ENCODE assay signal across 28 mouse cellular contexts in the genomic region with DNA sequence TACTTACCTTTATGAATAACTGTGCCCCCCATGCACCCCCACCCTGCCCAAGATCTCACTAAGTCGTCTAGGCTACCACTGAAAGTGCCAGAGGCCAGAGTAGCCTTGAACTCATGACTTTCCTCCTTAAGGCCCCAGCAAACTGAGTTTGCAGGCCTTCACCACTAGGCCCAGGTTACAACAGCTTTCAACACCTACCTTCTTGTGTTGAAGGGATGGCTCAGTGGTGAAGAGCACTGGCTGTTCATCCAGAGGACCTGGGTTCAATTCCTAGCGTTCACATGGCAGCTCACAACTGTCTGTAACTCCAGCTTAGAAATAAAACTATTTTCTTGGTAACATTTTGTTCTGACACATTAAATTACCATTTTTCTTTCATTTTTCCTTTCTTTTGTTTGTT. TPM values are rescaled to one million over a fixed set of nuclear protein-coding genes. Genes with fewer than 3 reads are reported as not detected.
DNase-seq lines count a peak whose midpoint lies in the region; ATAC-seq and TF ChIP-seq lines count a peak whose summit lies in the region.
"Had no signal": no experiment of that assay in that cellular context is flagged by ENCODE, and none has a peak within 500 bp of the region (broad histone marks: within the 10 kb centered on the region; RNA-seq: fewer than 3 reads in every experiment).

No protein-coding gene starts in this region.

- in situ Hi-C loops in CH12.LX (cut with MboI; ENCODE audit: low pct_ligation_motif_present, low pct_unique_long_range_greater_than_20kb, low sequenced_read_pairs) = no loop called here

- H3K9me3 ChIP-seq in heart, embryonic 10.5 days = no peaks in the 10 kb centered on the region
- H3K9me3 ChIP-seq in intestine, postnatal 0 days (ENCODE audit: control insufficient read depth) = no peaks in the 10 kb centered on the region
- H3K9me3 ChIP-seq in intestine, embryonic 15.5 days = no peaks in the 10 kb centered on the region
- H3K9me3 ChIP-seq in CH12.LX (replicated peaks; ENCODE audit: low read length) = no peaks in the 10 kb centered on the region
- H3K9me3 ChIP-seq: embryonic facial prominence, embryonic 13.5 days; embryonic facial prominence, embryonic 15.5 days; forebrain, embryonic 10.5 days; forebrain, embryonic 12.5 days had no signal

- ATAC-seq in intestine, postnatal 0 days = no peak
- no peak for ATAC-seq in intestine, embryonic 15.5 days
- ATAC-seq: CD4-positive, CD25-positive, alpha-beta regulatory T cell, adult 4 months; forebrain, embryonic 14.5 days; forebrain, embryonic 16.5 days; Patski had no signal

- TF ChIP-seq RAD21 in CH12.LX (IDR thresholded peaks at IDR 0.05; ENCODE audit: low read depth, low read length) = no peak

- H3K9ac ChIP-seq in intestine, postnatal 0 days (ENCODE audit: low read depth, low read length) = no peak overlapping the region
- no peak overlapping the region for H3K9ac ChIP-seq in intestine, embryonic 15.5 days
- H3K9ac ChIP-seq in CH12.LX (ENCODE audit: insufficient read depth, low read depth) = no peak overlapping the region
- H3K9ac ChIP-seq: embryonic facial prominence, embryonic 13.5 days; embryonic facial prominence, embryonic 15.5 days; forebrain, embryonic 12.5 days had no signal

- no peak overlapping the region for H3K4me3 ChIP-seq in heart, embryonic 10.5 days
- no peak overlapping the region for H3K4me3 ChIP-seq in intestine, postnatal 0 days (ENCODE audit: low read depth, low read length)
- H3K4me3 ChIP-seq in intestine, embryonic 15.5 days (replicated peaks) = no peak overlapping the region
- H3K4me3 ChIP-seq in CH12.LX (replicated peaks in 1 of 3; ENCODE audit: low read depth in 2 of 3, low read length in 2 of 3, poor library complexity in 1 of 3) = no peak overlapping the region
- H3K4me3 ChIP-seq: embryonic facial prominence, embryonic 13.5 days; embryonic facial prominence, embryonic 15.5 days; erythroblast, embryonic 14.5 days; forebrain, embryonic 10.5 days; forebrain, embryonic 12.5 days had no signal

- no peak for TF ChIP-seq EP300 in CH12.LX (IDR thresholded peaks at IDR 0.05; ENCODE audit: low read length)

- TF ChIP-seq POLR2A in CH12.LX (IDR thresholded peaks at IDR 0.05; ENCODE audit: low read depth, low read length) = no peak

- 0 out of 2 replicates have a peak, but pooled peaks have one; percentile 2 for TF ChIP-seq CTCF in intestine, postnatal 0 days (IDR thresholded peaks at IDR 0.05; ENCODE audit: low read depth)
- TF ChIP-seq CTCF in CH12.LX (conservative IDR thresholded peaks at IDR 0.05 in 1 of 2, IDR thresholded peaks at IDR 0.05 in 1 of 2; ENCODE audit: low read depth in 2 of 2, low read length in 2 of 2) = no peak

- no peaks in the 10 kb centered on the region for H3K27me3 ChIP-seq in heart, embryonic 10.5 days (ENCODE audit: insufficient read depth, poor library complexity, severe bottlenecking)
- H3K27me3 ChIP-seq in intestine, postnatal 0 days (replicated peaks; ENCODE audit: control insufficient read depth, insufficient read depth, low read length) = no peaks in the 10 kb centered on the region
- H3K27me3 ChIP-seq in intestine, embryonic 15.5 days (replicated peaks) = no peaks in the 10 kb centered on the region
- H3K27me3 ChIP-seq in CH12.LX (replicated peaks) = no peaks in the 10 kb centered on the region
- H3K27me3 ChIP-seq: embryonic facial prominence, embryonic 13.5 days; embryonic facial prominence, embryonic 15.5 days; forebrain, embryonic 12.5 days had no signal

- DNase-seq in heart, adult 11 months = peak; percentile 49
- no peak for DNase-seq in heart, embryonic 10.5 days (ENCODE audit: low spot score)
- peak; percentile 32 for DNase-seq in testis, postnatal 10 days (ENCODE audit: low spot score)
- DNase-seq in testis, postnatal 14 days (ENCODE audit: low spot score) = no peak
- DNase-seq in CH12.LX (ENCODE audit: extremely low read depth) = no peak
- DNase-seq in T-cell, adult 2 months (ENCODE audit: low spot score) = no peak
- DNase-seq: adrenal gland, adult 2 months; adrenal gland, postnatal 10 days; adrenal gland, postnatal 25 days; B cell, adult 2 months; cerebellum, adult 11 months; cerebellum, adult 18-20 months; cerebellum, adult 8-10 months; cerebellum, postnatal 14 days; cerebellum, postnatal 36 days; embryo, embryonic 11 days had no signal

- H3K79me2 ChIP-seq in CH12.LX (replicated peaks; ENCODE audit: control insufficient read depth, extremely low read depth, insufficient read depth, poor library complexity, severe bottlenecking) = no peaks in the 10 kb centered on the region

- H3K4me2 ChIP-seq in intestine, postnatal 0 days (replicated peaks; ENCODE audit: low read depth) = no peak overlapping the region
- no peak overlapping the region for H3K4me2 ChIP-seq in intestine, embryonic 15.5 days (replicated peaks)
- no peak overlapping the region for H3K4me2 ChIP-seq in CH12.LX (ENCODE audit: insufficient read depth, low read depth, poor library complexity, severe bottlenecking)
- H3K4me2 ChIP-seq: embryonic facial prominence, embryonic 13.5 days; embryonic facial prominence, embryonic 15.5 days; forebrain, embryonic 12.5 days had no signal

- dilution Hi-C loops in CH12.LX (cut with MboI; ENCODE audit: extremely low pct_ligation_motif_present, extremely low pct_unique_long_range_greater_than_20kb, low sequenced_read_pairs) = no loop called here

- H3K36me3 ChIP-seq in heart, embryonic 10.5 days = peaks cover 2% of the 10 kb centered on the region; the same call in 1 of the 2 replicates
- 0 out of 2 replicates have a peak, but pooled peaks cover 5% of the 10 kb centered on the region for H3K36me3 ChIP-seq in intestine, postnatal 0 days (ENCODE audit: control insufficient read depth, insufficient read depth)
- H3K36me3 ChIP-seq in intestine, embryonic 15.5 days = no peaks in the 10 kb centered on the region
- peaks cover 3 to 29% of the 10 kb centered on the region in 2 experiments for H3K36me3 ChIP-seq in CH12.LX (replicated peaks in 1 of 2; ENCODE audit: control insufficient read depth in 1 of 2, insufficient read depth in 1 of 2, low read length in 1 of 2)

- H3K27ac ChIP-seq in heart, embryonic 10.5 days = no peak overlapping the region
- no peak overlapping the region for H3K27ac ChIP-seq in intestine, postnatal 0 days (ENCODE audit: low read depth, low read length)
- no peak overlapping the region for H3K27ac ChIP-seq in intestine, embryonic 15.5 days
- no peak overlapping the region for H3K27ac ChIP-seq in CH12.LX (ENCODE audit: insufficient read depth, low read depth)
- H3K27ac ChIP-seq: embryonic facial prominence, embryonic 13.5 days; embryonic facial prominence, embryonic 15.5 days; forebrain, embryonic 10.5 days; forebrain, embryonic 12.5 days had no signal

- 65% methylated on average over 2 of the region's 2 CpGs for WGBS in heart, embryonic 10.5 days
- WGBS in intestine, postnatal 0 days = 62% methylated on average over 2 of the region's 2 CpGs
- 71% methylated on average over 2 of the region's 2 CpGs for WGBS in intestine, embryonic 15.5 days

- no peaks in the 10 kb centered on the region for H3K4me1 ChIP-seq in heart, embryonic 10.5 days
- H3K4me1 ChIP-seq in intestine, postnatal 0 days (replicated peaks; ENCODE audit: control insufficient read depth, insufficient read depth, low read length) = 0 out of 2 replicates have a peak, but pooled peaks cover under 1% of the 10 kb centered on the region
- 0 out of 2 replicates have a peak, but pooled peaks cover 4% of the 10 kb centered on the region for H3K4me1 ChIP-seq in intestine, embryonic 15.5 days (replicated peaks)
- H3K4me1 ChIP-seq in CH12.LX (ENCODE audit: control insufficient read depth in 1 of 2, insufficient read depth in 2 of 2) = peaks cover 8 to 22% of the 10 kb centered on the region in 2 experiments
- H3K4me1 ChIP-seq: embryonic facial prominence, embryonic 13.5 days; embryonic facial prominence, embryonic 15.5 days; forebrain, embryonic 10.5 days; forebrain, embryonic 12.5 days had no signal

RNA-seq across cellular contexts. Expression of gene Gpr35, which starts 3.0 kb away (rescaled TPM):
- 0.20 and 0.28 TPM in 2 replicates for polyA plus RNA-seq in heart, embryonic 10.5 days (2016; fragmentation: Nextera tagmentation; extraction: Ambion mirVana)
- polyA plus RNA-seq in intestine, postnatal 0 days (2015; fragmentation: Nextera tagmentation; extraction: Ambion mirVana) = 4.7 and 4.8 TPM in 2 replicates
- polyA plus RNA-seq in intestine, embryonic 15.5 days (2015; fragmentation: Nextera tagmentation; extraction: Ambion mirVana) = 8.9 and 9.1 TPM in 2 replicates
- total RNA-seq in CH12.LX (2012; rRNA removed) = 0.21 and 0.42 TPM in 2 replicates
- total RNA-seq in CH12.LX (2014; rRNA removed) = 0.43 and 0.44 TPM in 2 replicates
- 1.7 and 2.0 TPM in 2 replicates for polyA plus RNA-seq in CH12.LX (2012; ENCODE audit: insufficient read length, low read depth)
- polyA plus RNA-seq: Patski had no signal

RNA-seq across cellular contexts. Expression of gene Capn10, which starts 19.5 kb away (rescaled TPM):
- 19.4 and 25.4 TPM in 2 replicates for polyA plus RNA-seq in heart, embryonic 10.5 days (2016; fragmentation: Nextera tagmentation; extraction: Ambion mirVana)
- polyA plus RNA-seq in intestine, postnatal 0 days (2015; fragmentation: Nextera tagmentation; extraction: Ambion mirVana) = 31.6 and 34.4 TPM in 2 replicates
- polyA plus RNA-seq in intestine, embryonic 15.5 days (2015; fragmentation: Nextera tagmentation; extraction: Ambion mirVana) = 28.2 and 34.4 TPM in 2 replicates
- total RNA-seq in CH12.LX (2012; rRNA removed) (13.2 and 15.9 TPM in 2 replicates), CH12.LX (2014; rRNA removed) (12.9 and 16.1 TPM in 2 replicates)
- 11.6 and 11.9 TPM in 2 replicates for polyA plus RNA-seq in CH12.LX (2012; ENCODE audit: insufficient read length, low read depth)

RNA-seq across cellular contexts. Expression of gene Rnpepl1, which starts 43.1 kb away (rescaled TPM):
- polyA plus RNA-seq in heart, embryonic 10.5 days (2016; fragmentation: Nextera tagmentation; extraction: Ambion mirVana) = 25.9 and 30.4 TPM in 2 replicates
- polyA plus RNA-seq in intestine, postnatal 0 days (2015; fragmentation: Nextera tagmentation; extraction: Ambion mirVana) = 75.0 and 87.9 TPM in 2 replicates
- 40.6 and 56.1 TPM in 2 replicates for polyA plus RNA-seq in intestine, embryonic 15.5 days (2015; fragmentation: Nextera tagmentation; extraction: Ambion mirVana)
- 13.8 and 14.6 TPM in 2 replicates for total RNA-seq in CH12.LX (2012; rRNA removed)
- total RNA-seq in CH12.LX (2014; rRNA removed) = 4.5 and 5.1 TPM in 2 replicates
- polyA plus RNA-seq in CH12.LX (2012; ENCODE audit: insufficient read length, low read depth) = 12.7 and 20.2 TPM in 2 replicates

RNA-seq across cellular contexts. Expression of gene Dusp28, which starts 46.9 kb away (rescaled TPM):
- polyA plus RNA-seq in heart, embryonic 10.5 days (2016; fragmentation: Nextera tagmentation; extraction: Ambion mirVana) = 7.6 and 8.6 TPM in 2 replicates
- polyA plus RNA-seq in intestine, postnatal 0 days (2015; fragmentation: Nextera tagmentation; extraction: Ambion mirVana) = 18.8 and 19.2 TPM in 2 replicates
- 14.1 and 14.7 TPM in 2 replicates for polyA plus RNA-seq in intestine, embryonic 15.5 days (2015; fragmentation: Nextera tagmentation; extraction: Ambion mirVana)
- total RNA-seq in CH12.LX (2012; rRNA removed) (3.4 and 3.6 TPM in 2 replicates), CH12.LX (2014; rRNA removed) (3.2 and 4.6 TPM in 2 replicates)
- polyA plus RNA-seq in CH12.LX (2012; ENCODE audit: insufficient read length, low read depth) = 2.6 and 3.6 TPM in 2 replicates

RNA-seq across cellular contexts. Expression of gene Ankmy1, which starts 50.9 kb away (rescaled TPM):
- polyA plus RNA-seq in heart, embryonic 10.5 days (2016; fragmentation: Nextera tagmentation; extraction: Ambion mirVana) = 0.06 and 0.18 TPM in 2 replicates
- 0.12 TPM in 1 of 2 replicates, not detected in the other for polyA plus RNA-seq in intestine, postnatal 0 days (2015; fragmentation: Nextera tagmentation; extraction: Ambion mirVana)
- polyA plus RNA-seq in intestine, embryonic 15.5 days (2015; fragmentation: Nextera tagmentation; extraction: Ambion mirVana) = 0.16 and 0.34 TPM in 2 replicates
- total RNA-seq in CH12.LX (2012; rRNA removed) = 0.04 and 0.13 TPM in 2 replicates
- 0.11 TPM in 1 of 2 replicates, not detected in the other for total RNA-seq in CH12.LX (2014; rRNA removed)
- 0.07 TPM in 1 of 2 replicates, not detected in the other for polyA plus RNA-seq in CH12.LX (2012; ENCODE audit: insufficient read length, low read depth)
- total RNA-seq: common myeloid progenitor, adult 5-6 weeks had no signal
- polyA plus RNA-seq: erythroblast, embryonic 14.5 days had no signal

Comparison
In these comparisons a context has a peak if more than half of its experiments do, and no peak if none do; other contexts are left out.
1. DNase-seq: peak in heart, adult 11 months (single experiment) and testis, postnatal 10 days (single experiment); none in heart, embryonic 10.5 days (single experiment), testis, postnatal 14 days (single experiment), CH12.LX (single experiment) and T-cell, adult 2 months (single experiment).